Mouse (Mus musculus) right cerebral cortex, postnatal 4 days (tissue): ENCODE measurements around the gene Uvrag.

Source experiments
- DNase-seq: peaks from one replicate; pipeline ENCODE4 v3.0.0-alpha.2; 2022

The Uvrag gene

DNA sequence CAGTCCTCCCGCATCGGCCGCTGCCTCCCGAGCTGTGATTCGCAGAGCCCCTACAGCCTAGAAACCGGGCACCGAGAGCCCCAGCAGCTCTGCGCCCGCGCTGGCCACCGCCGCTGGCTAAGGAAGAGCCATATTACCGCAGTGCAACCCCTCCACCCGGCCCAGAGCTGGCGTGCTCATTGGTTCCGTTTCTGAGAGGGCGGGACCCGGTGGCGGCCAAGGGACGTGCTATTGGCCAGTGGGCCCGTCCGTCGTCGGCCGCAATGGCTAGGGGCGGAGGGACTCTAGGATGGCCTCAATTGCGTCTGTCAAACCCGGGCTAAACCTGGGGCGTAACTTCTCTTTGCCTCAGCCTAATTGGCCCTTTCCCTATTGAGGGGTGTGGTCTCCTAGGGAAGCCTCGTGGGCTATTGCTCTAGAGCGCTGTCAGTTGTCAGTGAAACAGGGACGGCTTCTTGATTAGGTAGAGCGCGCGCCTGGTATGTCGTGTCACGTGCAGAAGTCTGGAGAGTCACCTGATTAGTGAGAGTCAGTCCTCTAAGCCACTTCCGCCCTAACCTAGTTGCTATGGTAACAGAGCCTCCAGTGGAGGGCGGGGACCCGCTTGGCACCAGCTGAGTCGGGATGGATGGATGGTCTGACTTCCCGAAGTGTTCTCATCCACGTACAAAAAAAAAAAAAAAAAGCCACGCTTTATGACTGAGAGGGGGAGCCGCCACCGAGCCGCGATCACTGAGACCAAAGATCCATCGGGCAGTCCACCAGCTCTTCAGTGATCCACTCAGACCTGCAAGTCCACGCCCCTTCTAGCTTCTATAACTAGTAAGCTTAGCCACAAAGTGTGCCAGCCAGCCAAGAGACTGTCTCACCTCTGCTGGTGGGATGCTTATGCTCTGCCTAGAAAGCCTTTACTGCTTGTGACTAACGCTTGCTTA, at the start of gene Uvrag:
Gene Uvrag (minus strand): TSS at position 158 of the 935 bp plus-strand sequence.
- DNase-seq, result peak; percentile 97

DNA sequence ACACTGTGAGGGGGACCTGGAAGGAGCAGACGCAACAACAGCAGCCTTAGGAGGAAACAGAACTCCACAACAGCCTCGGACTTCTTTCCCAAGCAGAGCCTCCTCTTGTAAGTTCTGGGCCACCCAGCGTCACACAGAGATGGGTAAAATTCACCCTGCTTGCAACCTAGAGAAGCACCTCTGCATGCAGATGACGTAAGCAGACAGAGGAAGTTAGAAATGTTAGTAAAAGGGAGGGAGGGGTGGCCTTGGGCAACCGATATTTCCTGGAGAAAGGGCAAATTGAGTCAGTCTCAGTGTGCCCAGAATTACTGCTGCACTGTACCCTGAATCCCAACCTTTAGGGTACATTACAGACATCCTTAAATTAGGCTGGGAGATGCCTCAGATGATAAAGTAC, 48.9 kb upstream of the Uvrag start:
- DNase-seq, result no peak

DNA sequence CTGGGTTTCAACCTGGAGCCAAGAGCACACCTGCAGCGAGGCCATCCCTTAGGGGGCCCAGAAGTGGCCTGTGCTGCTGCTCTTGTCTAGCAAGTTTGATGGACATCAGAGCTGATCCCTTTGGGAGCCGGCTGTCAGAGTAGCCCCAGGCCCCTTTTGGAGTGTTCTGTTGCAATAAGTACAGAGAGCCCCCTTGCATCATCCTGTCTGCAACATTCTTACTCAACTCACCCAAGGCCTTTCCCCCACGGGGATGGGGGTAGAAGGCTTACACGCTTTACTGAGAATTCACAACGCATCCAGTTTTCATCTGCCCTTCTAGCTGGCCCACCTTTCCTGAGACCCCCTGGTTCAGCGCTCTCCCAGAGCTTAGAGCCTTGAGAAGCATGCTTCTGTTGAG, 47.7 kb upstream of the Uvrag start:
- DNase-seq, result no peak

DNA sequence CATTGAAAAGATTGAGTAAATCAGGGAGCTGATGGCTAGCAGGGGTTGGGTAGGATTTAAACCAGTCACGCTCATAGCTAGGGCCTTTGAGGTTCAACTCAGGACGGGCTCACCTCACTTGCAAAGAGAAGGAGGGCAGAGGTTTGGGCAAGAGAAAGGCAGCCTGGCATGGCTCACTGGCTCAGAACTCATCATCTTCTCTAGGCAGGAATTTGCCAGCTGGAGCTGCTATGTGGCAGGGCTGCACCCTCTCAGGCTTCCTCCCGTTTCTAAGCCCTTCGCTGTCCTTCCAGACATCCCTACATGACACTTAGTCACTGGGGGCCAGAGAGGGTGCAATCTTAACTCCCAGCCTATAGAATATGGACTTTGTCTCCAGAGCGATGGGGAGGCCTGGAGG, 46.5 kb upstream of the Uvrag start:
- no peak for DNase-seq

DNA sequence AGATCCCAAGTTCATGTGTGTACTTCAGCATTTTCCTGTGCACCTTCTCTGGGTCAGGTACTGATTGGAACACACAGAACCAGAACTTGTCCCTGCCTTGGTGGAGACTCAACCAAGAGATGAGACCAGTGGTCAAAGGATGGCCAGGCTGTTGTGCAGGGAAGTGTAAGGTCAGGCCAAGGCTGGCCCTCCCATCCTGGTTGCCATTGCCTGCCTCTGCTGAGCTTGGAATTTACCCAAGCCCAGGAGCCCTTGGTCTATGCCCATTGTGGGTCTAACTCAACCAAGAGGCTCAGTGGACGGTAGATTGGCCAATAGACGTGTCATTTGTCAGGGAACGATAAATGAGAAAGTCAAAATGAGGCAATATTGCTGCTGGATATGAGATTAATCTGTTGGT, 44.5 kb upstream of the Uvrag start:
- DNase-seq, result no peak

DNA sequence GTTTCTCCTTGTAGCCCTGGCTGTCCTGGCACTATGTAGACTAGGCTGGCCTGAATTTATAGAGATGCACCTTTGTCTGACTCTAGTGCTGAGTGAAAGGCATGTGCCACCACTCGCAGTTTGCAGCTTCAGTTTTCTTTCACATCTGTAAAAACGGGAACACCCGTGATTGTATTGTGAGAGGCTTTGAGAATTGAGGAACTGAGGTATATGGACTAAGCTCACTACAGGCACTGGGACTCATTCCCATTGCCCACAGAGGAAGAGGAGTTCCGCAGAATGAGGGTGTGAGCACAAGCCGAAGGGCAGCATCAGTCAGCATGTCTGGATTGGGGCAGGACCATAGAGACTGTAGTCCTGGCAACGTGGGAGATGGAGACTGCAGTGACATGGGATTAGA, 42.8 kb upstream of the Uvrag start:
- no peak for DNase-seq

DNA sequence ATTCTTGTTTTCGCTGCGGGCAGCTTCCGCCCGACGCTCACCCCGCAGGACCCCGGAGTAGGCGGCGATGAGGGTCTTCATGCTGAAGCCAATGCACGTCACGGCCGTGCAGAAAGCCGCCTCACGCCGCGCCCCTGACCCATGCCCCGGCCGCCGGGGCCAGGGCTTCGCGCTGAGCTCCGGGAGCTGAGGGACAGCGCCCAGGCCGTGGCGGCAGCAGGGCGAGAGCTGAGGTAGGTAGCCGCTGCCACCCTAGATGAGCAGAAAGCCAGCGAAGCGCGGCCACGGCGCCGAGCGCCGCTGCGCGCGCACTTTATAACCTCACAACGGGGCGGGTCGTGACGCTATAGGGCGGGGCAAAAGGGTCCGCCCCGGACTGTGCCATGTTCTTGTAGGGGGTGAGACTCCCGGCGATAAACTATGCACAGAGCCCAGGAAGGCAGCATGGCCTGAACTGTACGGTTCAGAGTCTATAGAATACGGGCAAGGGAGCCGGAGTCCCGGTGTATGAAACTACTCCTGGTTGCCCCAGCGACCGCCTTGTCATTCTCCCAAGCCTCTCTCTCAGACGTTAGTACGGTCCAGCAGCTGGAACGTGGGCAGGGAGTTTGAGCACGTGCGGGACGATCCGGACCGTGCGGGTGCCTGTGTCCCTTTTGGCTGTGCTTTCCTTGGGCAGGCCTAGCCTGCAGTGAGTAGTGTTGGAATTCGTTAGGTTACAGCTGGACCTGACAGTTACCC, 41.7 kb upstream of the Uvrag start, which contains the start of gene Dgat2:
Gene Dgat2 (minus strand): TSS at position 288 of the 741 bp plus-strand sequence.
- peak; percentile 93 for DNase-seq

DNA sequence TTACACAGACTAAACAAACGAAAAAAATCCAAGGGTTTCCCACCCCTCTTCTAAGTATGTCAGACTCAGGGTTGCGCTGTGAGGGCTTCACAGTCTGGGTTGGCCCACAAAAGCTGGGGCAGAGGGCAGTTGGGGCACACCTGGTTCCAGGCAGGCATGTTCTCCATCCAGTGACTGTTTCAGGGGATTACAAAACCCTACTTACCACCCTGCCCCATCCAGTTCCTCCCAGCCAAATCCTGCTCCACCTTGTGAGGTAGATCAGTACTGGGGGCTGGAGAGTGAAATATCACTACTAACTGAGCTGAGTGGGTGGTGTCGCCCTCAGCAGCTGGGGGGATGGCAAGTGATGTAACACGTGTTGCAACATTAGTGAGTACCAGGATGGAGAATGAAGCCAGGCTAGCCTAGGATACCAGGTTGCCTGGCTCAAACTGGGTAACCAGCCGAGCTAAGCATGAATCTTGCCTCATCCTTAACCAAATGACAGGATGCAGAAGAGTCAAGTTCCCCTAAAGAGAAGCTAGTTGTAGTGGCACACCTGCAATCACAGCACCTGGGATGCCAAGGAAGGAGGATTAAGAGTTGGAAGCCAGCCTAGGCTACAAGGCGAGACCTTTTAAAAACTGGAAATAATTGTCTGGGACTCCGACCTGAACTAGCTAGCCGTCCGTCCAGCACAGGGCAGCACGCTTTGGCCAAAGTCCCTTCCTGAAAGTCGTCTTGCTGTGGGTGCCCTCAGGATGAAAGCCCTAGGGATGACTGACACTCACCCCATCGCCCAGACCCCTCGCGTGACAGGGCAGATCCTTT, 40.9 kb upstream of the Uvrag start:
- DNase-seq, result no peak

DNA sequence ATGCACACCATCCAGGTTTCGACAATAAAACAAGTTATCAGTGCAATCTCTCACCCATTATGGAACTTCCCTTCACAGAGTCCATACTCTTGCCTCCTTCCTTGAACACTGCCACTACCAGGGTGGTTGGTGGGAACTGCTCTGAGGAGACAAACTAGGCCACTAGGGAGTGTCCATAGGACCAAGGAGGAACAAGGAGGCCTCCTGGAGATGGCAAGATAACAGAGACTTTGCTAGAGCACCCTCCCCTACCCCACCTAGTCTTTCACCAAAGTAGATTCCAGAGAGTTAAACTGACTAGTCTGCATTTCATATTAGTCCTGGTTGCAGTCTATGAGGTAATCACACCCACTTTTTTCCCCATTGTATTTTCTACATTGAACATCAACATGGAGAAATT, 39.2 kb upstream of the Uvrag start:
- DNase-seq, result no peak

DNA sequence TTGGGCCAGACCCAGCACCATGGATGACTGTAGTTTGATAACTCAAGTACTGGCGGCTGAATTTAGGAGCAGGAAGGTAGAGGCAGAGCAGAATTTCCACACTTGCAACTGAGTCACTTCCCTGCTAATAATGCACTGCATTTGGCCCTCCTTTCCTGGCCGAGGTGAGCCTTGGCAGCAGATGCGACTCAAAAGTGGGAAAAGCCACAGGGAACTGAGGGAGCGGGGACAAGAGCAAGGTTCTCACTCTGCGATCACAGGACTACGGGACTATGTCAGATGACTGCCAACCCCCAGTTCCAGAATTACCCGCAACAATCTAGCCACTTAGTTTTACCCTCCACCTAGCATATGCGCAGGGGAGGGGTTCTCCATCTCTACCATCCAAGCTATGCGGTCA, 38.3 kb upstream of the Uvrag start:
- no peak for DNase-seq

DNA sequence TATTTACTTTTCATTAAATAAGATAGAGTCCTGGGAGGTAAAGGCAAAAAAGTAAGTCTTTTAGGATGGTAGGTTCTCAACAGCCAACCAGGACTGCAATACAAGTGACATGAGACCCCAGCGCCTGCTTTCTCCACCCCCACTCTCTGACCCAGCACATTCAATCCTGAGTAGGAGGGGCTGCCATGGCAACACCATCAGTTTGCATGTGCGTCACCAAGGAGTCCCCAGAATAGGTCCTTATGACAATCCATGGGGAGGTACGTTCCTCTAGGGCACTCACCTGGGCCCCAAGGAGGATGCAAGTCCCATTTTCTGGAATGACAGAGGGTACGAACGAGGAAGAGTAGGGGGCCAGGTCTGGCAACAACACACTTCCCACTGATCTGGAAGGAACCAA, 36.4 kb upstream of the Uvrag start:
- no peak for DNase-seq

DNA sequence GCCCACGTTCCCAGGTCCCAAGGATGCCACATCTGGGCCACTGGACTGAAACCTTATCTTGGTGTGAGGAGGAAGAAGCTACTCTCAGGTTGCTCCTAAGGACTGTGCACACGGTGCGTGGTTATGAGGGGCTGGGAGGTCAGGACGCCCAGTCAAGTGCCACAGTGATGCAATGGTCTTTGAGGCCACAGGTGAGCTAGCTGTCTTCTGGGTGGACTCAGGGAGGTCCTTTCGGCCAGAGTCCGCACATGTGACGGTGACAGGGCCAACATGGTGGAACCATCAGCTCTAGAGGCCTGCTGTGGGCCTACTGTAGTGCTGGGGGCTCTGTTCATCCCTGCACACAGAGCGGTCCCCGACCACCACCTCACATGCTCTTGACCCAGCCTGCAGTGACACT, 34.7 kb upstream of the Uvrag start:
- DNase-seq, result no peak

DNA sequence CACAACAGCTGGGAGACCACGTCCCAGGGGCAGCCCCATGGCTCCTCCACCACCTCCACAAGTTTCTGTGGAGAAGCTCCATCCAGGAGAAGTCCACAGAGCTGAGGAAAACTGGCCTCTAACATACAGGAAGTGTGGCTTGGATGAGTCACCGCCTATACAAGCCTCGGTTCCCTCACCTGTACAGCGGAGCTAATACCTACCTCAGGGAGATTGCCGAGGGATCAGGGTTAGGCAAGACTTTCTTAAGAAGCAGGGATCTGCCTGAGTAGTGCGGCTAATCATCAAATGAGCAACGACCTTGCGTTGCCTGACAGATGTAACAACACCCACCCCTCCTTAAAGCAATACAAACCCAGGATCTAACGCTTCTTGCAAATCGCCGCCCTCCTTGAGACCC, 34.2 kb upstream of the Uvrag start:
- no peak for DNase-seq

DNA sequence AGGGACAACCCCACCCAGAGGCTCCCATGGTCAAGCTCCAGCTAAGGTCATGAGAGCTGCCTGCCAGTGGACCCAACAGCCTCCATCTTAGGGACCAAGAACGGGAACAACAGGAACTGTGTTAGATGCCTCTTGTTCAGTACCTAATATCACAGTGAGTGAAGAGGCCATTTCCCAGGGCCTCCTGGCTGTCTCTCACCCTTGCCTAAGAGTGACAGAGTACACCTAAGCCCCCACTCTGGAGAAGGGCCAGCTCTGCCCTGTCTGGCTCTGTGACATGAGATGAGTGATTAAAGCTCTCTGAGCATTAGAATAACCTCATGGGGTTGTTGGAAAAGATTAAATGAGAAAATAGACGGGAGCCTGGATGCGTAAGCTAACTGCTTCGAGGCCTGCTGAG, 33.1 kb upstream of the Uvrag start:
- DNase-seq, result no peak

DNA sequence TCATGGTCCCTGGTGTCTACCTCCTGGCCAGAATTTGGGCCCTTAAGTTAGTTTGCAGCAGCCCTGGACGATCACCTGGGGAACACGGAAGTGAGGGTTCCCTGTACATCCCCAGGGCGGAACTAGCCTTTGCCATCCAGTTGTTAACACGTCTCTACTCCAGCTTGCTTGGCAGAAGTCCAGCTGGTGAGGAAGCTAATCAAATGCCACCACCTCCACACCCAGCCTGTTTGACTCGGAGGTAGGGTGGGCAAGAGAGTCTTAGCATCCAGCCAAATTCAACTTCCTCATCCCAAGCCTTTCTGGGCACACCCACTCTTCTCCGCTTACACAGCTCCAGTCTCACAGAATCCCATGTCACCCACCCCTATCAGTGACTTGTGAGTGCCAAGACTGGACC, 32.0 kb upstream of the Uvrag start:
- DNase-seq, result no peak

DNA sequence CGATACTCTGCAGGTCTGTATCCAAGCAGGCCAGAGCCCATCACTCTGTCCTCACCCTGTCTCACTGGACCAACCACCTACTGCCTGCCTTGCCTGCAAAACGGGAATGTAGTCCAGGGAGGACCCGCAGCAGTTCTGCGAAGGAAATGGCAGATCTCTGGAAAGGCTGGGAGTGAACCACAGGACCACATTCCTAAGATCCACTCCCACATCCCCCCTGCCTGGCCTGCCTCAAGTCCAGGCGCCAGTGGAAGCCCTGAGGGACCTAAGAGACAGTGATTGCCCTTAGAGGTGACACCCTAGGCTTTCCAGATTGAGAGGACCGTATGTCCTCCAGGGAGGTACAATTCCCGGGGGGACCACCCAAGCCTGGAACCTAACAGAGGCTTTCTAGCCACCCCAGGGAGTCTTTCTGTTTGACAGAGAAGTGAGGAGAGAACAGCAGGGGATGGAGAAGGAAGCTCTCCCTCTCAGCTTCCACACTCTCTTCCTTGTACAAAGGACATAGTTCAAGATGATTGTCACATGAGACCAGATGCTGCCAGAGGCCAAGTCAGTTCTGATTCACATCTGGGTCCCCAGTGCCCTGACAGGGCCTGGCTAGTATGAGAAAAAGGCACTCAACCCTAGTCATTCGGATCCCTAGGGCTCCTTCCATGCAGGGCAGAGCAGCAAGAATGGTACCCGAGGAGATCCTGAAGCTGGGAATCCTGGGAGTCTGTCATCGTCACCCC, 31.0 kb upstream of the Uvrag start:
- DNase-seq, result no peak

DNA sequence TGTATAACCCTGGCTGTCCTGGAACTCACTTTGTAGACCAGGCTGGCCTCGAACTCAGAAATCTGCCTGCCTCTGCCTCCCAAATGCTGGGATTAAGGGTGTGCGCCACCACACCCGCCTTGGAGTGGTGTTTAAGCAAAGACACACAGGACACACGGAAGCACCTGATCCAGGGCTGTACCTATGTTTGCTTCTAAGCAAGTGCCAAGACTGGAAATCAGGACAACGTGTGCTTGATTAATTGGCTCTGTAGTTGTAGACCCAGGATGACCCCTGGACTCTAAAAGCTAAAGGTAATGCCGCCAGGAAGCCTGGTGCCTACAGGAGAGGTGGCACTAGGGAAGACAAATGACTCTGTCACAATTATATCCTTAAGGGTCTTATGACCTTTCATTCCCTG, 29.6 kb upstream of the Uvrag start:
- no peak for DNase-seq

DNA sequence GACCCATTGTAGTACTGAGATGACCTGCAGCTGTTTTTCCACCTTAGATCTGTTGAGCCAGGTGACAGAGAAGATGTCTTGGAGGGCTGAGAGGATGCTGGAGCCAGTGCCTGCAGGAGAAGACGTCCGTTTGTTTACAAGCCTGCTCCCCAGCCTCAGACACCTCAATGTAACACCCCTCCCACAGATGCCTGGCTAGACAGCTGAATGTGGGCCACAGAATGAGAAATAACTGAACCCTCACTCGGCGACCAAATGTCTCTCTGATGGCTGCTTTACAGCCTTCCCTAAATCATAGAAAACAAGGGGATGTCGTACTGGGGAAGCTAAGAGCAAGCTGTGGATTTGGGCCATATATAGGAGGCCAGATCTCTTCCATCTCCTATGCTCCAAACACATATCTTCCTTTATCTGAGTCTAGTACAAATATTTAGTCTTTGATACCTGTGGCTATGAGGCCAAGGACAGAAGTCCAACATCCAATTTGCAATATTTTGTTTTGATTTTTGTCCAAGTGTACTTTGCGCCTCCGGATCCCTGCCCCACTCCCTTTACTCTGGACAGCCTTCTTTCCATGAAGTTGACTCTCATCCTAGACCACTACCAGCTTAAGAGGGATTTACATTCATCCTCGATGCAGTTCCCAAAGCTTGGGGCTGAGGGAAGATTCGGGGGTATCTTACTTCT, 28.9 kb upstream of the Uvrag start:
- no peak for DNase-seq

DNA sequence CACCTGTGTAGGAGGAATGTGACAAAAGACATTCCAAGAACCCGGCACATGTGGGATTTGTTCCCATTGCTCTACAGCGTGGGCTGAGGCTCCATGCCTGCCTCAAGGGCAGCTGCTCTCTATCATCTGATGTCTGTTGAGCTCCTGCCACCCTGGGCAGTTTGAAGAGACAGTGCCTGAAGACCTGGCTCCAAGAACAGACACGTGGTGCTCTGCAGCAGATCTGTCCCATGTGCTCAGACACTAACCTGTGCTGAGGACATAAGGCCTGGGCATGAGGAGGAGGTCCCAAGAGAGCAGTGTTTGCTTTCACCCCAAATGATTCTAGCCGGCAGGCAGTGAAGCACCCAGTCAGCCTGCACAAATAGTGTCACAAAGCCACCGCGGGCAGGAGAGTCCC, 27.8 kb upstream of the Uvrag start:
- no peak for DNase-seq

DNA sequence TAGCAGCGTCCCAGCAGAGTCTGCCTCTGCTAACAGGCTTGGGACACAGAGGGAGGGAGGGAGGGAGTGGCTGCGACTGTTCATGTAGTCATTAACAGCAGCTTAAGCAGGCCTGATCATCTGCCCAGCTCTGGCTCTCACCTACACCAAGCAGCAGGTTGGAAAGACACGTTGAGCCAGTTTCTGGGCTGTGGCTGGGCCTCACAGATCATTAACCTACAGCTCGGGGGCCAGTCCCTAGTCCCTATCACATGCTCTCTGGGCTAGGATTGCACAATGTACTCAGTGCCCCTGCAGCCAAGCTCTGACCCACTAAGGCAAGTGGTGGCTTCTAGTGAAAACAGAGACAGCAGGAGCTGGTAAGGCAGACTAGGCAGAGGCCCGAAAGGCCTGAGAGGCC, 27.0 kb upstream of the Uvrag start:
- no peak for DNase-seq

DNA sequence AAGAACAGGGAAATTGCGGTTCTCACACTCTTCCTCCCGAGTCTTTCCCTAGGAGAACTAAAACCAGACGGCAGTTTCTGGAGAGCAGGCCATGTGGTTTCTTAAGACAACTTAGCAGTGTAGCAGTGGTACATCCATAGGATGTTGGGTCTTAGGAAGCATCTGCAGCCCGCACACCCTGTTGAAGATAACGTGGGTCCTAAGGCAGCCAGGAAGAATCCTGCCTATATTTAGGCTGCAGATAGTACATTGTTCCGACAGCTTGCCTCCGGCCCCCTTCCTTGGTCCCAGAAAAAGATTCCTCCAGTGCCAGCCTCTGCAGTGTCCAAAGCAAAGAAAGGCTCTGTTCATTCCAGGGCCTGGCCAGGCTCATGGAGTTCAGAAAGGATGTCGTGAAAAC, 25.2 kb upstream of the Uvrag start:
- DNase-seq, result no peak

DNA sequence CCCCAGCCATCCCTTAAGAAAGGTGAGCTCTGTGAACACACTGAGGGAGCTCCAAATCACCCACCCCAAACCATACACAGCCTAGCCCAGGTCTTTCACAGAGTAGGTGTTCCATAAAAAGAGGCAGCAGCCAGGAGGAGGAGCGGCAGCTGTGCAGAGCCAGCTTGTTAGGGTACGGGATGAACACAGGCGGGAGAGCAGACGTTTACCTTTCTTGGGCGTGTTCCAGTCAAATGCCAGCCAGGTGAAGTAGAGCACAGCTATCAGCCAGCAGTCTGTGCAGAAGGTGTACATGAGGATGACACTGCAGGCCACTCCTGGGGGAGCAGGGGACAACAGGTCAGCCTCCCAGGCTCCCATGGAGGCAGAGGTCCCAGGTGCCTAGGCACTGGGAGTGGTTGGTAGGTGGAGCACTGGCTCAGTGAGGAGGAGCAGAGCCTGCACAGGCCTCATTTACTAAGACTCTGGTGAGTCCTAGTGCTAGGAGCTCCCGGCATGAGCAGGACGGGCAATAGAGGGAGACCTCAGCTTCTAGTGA, 24.0 kb upstream of the Uvrag start:
- no peak for DNase-seq
